Mouse (Mus musculus) bone marrow, adult 2 months (tissue): ENCODE results near the gene Lgr5.

ENCODE experiments used
- CTCF ChIP-seq: fragments of 200-500 bp; IDR thresholded peaks from 2 replicates; pipeline ENCODE4 v1.5.1; 2011; ENCODE audit warnings: low read length, control low read depth; ENCODE audit not compliant: control insufficient read depth, insufficient read depth
- POLR2A ChIP-seq: fragments of 200-500 bp; IDR thresholded peaks from 2 replicates; pipeline ENCODE4 v1.6.1; 2011; ENCODE audit warnings: low read depth, mild to moderate bottlenecking, control low read depth, low read length, borderline replicate concordance; ENCODE audit not compliant: control insufficient read depth

DNA sequence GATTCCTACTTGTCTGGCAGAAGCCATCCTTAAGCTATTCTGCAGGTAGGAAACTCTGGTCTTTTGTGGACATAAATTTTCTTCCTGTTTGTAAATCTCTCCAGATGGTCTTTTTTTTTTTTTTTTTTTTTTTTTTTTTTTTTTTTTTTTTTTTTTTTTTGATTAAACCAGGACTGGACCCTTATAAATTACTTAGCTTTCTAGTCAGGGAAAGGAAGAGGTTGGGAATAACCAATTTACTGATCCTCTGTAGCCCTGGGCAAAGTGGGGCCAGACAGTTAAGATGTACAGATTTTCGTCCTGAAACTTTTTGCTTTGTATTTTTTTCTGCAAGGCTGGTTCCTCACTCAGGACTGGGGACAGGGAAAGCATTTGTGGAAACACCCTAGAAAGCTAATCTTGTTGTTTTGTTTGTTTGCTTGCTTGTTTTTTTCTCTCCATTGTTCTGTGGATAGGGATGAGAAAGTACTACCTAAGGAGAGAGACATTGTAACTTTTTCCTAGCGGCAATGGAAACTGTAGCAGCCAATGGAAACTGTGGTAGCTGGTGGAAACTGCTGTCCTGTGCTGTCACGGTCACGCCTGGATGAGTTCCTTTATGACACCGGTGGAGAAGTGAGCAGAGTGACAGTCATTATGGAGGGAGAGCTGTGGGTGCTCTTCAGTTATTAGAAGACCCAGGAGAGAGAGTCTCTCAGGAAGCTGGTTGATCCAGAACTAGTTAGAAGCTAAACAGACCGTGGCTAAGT lies 114.2 kb downstream of the Lgr5 start:
- TF ChIP-seq CTCF (no peak), POLR2A (no peak)
